Mouse (Mus musculus) thymus, postnatal 14 days (tissue): ENCODE results near the gene Manbal.
A peak's percentile ranks its signal among the peaks of the same experiment; 100 is the strongest.

Experiments
- DNase-seq: peaks from one replicate; pipeline ENCODE4 v3.0.0; 2021

Gene Manbal

GRCm38 (mm10) chr2:157367184-157367893 lies at the start of gene Manbal:
Manbal (plus strand) TSS chr2:157367594.
- peak; percentile 98 for DNase-seq

- DNase-seq: no peak
These were observed 47.3 kb upstream of the Manbal start for GRCm38 (mm10) chr2:157320135-157320534.

GRCm38 (mm10) chr2:157320886-157321285 lies 46.5 kb upstream of the Manbal start:
- DNase-seq: no peak

- DNase-seq: no peak
These were observed 45.2 kb upstream of the Manbal start for GRCm38 (mm10) chr2:157322029-157322766.

GRCm38 (mm10) chr2:157325238-157325637 lies 42.2 kb upstream of the Manbal start:
- DNase-seq: no peak

- no peak for DNase-seq
These were observed 39.3 kb upstream of the Manbal start for GRCm38 (mm10) chr2:157328106-157328505.

- no peak for DNase-seq
These were observed 38.8 kb upstream of the Manbal start for GRCm38 (mm10) chr2:157328570-157328969.

GRCm38 (mm10) chr2:157332059-157332458 lies 35.3 kb upstream of the Manbal start:
- no peak for DNase-seq

GRCm38 (mm10) chr2:157338663-157339062 lies 28.7 kb upstream of the Manbal start:
- peak; percentile 63 for DNase-seq

- no peak for DNase-seq
These were observed 27.9 kb upstream of the Manbal start for GRCm38 (mm10) chr2:157339532-157339931.

GRCm38 (mm10) chr2:157340221-157340741 lies 27.1 kb upstream of the Manbal start:
- no peak for DNase-seq

GRCm38 (mm10) chr2:157341554-157342270 lies 25.7 kb upstream of the Manbal start:
- peak; percentile 70 for DNase-seq

- DNase-seq: no peak
These were observed 25.0 kb upstream of the Manbal start for GRCm38 (mm10) chr2:157342328-157342926.

GRCm38 (mm10) chr2:157343337-157343736 lies 24.1 kb upstream of the Manbal start:
- DNase-seq: no peak

GRCm38 (mm10) chr2:157347361-157348159 lies 19.8 kb upstream of the Manbal start, which contains the start of gene Ghrh:
Ghrh (minus strand) TSS chr2:157347506.
- DNase-seq: no peak

- no peak for DNase-seq
These were observed 18.1 kb upstream of the Manbal start for GRCm38 (mm10) chr2:157349121-157349778.

- DNase-seq: no peak
These were observed 14.2 kb upstream of the Manbal start for GRCm38 (mm10) chr2:157353183-157353582.

- DNase-seq: no peak
These were observed 13.3 kb upstream of the Manbal start for GRCm38 (mm10) chr2:157354106-157354505.

- no peak for DNase-seq
These were observed 7.4 kb upstream of the Manbal start for GRCm38 (mm10) chr2:157360028-157360427.

GRCm38 (mm10) chr2:157363031-157363430 lies 4.4 kb upstream of the Manbal start:
- no peak for DNase-seq

- no peak for DNase-seq
These were observed 632 bp upstream of the Manbal start for GRCm38 (mm10) chr2:157366762-157367161.
